Mouse (Mus musculus) G1E (cell line): ENCODE measurements at regions not wholly inside any gene's neighbourhood (a gene's known extent, or its start where the extent isn't known, plus 50 kb on each side); places are given as distances from the start of the nearest gene placed in this dataset.

Experiments used
- CTCF ChIP-seq: IDR thresholded peaks from 2 replicates; pipeline ENCODE4 v1.5.1; 2012; ENCODE audit warnings: low read depth, low read length, inconsistent platforms, mixed read lengths
- GATA1 ChIP-seq: IDR thresholded peaks from 2 replicates; pipeline ENCODE4 v1.6.1; 2012; ENCODE audit warnings: borderline replicate concordance, low read length, inconsistent platforms, mixed read lengths
- GATA2 ChIP-seq: IDR thresholded peaks from 2 replicates; pipeline ENCODE4 v1.6.1; 2012; ENCODE audit warnings: low read depth, low read length, inconsistent platforms, borderline replicate concordance
- TAL1 ChIP-seq: conservative IDR thresholded peaks from 2 replicates; pipeline ENCODE4 v1.6.1; 2012; ENCODE audit warnings: low read depth, low read length, inconsistent platforms, mixed read lengths

DNA sequence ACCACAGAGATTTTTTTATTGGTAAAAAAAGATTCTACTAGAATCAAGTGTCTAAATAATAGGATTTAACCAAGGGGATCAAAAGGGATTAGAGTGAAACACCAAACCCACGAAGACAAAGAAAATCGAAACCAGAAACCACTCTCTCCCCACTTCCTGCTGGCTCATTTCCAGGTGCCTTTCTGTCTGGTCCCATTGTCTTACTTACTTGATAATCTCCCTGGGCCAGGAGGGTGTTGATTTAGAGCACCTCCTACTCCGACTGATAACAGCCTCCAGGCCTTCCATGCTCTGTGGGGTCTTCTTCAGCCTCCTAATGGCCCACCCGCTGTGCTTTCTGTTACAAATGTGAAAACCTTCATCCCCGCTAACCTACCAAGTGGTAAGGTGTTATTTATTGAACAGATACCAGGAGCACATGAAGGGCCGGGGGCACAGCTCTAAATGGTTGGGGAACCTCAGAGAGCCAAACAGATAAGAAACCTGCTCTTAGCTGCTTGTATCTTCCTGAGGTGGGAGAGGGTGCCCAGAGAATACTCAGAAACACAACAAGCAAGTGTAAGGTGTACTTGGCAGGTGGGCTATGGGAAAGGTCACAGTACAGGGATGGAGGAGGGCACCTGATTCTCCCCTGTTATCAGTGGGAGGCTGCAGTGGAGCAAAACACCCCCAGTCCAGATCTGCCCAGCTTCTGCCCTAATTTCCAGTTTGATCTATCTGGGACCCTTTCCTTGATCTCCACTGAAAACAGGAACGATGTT lies 72.6 kb upstream of the Cpsf6 start:
- TF ChIP-seq CTCF (no peak), TAL1 (no peak), GATA1 (no peak), GATA2 (no peak)
